Mouse (Mus musculus) thymus, postnatal 14 days (tissue): ENCODE data around the gene Tmem14a.
"Not testable (repeated sequence)": the region's sequence is repeated elsewhere in the genome, so short reads cannot be mapped to it uniquely, and the experiment has no call there.

ENCODE experiments used
- DNase-seq: peaks from one replicate; pipeline ENCODE4 v3.0.0; 2021

The Tmem14a gene

DNA sequence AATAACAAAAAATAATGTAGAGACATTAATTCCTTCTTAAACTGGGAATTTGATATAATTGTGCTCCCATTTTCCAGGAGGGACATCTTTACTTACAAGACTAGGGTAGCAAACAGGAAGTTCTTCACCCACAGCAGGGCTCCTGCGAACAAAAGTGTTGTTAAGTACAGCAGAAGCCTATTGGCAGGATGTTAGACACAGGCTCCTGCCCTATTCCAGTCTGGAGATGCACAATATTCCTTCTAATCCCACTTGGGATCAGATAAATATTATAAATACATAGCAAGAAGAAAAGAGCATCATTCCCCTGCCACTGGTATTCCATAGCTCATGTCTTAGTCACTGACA, 34.9 kb downstream of the Tmem14a start:
- DNase-seq, result no peak

DNA sequence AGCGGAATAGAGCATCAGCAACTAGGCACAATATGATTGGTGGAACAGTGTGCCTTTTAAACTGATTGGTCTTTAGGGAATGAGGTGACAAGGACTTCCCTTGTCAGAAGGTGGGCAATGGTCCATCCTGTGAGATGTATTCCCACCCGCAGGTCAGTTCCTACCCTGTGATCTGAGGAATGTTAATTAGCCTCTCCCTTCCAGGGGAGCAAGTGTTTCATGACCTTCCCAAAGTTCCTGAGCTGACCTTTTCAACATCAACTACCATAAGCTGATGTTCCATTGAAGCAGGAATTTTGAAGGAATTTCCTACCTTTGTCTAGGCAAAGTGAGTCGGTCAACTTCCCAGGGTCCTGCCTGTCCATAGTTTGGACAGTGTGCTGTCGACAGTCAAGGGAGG, 35.5 kb downstream of the Tmem14a start:
- DNase-seq, result no peak

DNA sequence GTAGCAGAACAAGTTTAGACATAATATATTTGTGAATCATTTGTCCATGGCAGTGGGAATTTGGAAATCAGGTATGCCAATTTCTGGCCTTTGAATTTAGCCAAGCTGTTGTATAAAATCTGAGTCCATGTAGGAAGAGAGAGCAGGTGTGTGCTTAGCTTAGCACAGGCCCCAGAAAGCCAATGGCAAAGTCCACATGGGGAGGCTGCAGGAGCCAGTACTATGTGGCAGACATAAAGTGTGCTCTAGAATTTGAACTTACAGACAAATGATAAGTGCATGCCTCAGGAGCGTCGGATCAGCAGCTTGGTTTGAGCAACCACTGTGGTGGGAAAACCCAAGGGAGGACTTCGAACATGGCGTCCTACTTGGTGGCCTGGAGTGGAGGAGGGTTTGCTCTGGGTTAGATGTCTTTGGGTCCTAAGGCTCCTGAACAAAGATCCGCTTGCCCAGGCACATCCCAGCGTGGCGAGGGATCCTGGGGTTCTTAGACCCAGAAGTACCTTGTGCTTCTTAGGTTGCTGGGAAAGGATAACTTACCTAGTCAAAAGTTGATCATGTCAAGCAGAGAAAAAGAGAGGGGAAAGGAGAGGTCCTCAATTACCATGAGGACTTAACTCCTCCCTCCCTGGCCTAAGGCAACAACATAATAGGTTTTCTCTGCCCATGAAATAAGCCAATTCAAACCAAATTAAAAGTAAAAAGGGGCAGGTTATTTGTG, 37.4 kb downstream of the Tmem14a start:
- DNase-seq, result no peak

DNA sequence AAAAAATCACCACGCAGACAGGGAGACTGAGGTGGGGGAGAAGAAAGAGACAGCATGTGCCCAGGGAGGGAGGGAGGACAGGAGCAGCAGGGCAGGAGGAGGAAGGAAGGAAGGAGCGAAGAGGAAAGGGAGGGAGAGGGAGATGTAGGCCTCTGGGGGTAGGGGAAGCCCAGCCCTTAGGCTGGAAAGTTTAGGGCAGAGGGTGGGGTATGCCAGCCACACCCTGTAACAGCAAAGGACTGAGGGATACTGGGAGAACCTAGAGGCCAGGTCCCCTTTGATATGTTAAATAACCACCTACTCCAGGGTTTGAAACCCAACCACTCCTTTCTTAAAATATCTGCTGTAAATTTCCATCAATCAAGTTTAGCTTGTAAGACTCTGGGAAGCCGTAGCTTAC, 38.0 kb downstream of the Tmem14a start:
- no peak for DNase-seq

DNA sequence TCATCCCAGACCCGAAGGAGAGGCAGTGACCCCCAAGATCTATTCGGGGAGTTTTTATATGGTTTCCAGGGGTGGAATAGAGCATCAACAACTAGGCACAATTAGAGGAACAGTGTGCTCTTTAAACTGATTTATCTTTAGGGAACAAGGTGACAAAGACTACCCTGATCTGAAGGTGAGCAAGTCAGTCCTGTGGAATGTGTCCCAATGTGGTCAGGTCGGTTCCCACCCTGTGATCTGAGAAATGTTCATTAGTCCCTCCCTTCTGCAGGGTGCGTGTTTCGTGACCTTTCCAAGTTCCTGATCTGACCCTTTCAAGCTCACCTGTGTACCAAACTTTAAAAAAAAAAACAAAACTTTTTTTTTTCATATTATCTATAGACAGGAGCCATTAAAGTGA, 38.5 kb downstream of the Tmem14a start:
- DNase-seq, result no peak

DNA sequence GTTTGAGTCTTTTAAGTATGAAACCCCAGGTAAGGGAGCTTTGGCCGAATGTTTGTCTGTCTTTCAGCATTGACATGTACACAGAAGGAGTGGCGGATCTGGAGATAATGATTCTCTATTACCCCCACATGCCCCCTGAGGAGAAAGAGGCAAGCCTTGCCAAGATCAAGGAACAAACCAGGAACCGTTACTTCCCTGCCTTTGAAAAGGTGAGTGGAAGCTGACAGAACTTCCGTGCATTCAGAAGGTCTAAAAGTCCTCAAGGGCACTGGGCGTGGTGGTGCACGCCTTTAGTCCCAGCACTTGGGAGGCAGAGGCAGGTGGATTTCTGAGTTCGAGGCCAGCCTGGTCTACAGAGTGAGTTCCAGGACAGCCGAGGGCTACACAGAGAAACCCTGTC, 41.6 kb downstream of the Tmem14a start:
- not testable (repeated sequence) for DNase-seq

DNA sequence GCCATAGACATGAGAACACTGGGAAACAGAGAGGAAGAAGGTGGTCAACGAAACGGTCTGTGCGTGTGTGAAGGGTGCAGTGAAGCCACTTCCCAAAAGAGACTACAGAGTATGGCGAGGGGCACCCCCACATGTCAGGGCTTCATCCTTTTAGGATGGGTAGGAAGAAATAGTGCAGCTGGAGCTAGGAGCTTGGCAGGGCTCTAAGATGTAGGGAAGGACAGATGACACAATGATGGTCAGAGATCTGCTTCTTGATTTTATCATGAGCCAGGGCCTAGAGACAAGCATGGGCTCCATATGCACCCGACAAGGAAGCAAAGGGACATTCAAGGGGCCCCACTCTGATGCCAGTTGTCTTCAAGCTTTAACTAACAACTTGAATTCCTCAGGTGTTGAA, 44.0 kb downstream of the Tmem14a start:
- no peak for DNase-seq

DNA sequence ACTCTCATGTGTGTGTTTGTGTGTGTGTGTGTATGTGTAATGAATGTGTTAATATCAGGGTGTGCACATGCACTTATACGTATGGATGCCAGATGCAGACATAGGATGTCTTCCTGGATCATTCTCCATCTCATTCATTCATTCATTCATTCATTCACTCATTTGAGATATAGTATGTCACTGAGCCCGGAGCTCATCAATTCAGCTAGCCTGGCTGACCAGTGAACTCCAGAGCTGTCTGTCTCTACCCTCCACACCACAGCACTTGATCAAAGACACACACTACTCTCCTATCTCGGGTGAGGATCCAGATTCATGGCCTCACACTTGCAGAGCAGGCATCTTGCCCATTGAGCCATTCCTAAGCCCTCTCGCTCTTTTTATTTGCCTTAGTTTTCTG, 45.6 kb downstream of the Tmem14a start:
- no peak for DNase-seq

DNA sequence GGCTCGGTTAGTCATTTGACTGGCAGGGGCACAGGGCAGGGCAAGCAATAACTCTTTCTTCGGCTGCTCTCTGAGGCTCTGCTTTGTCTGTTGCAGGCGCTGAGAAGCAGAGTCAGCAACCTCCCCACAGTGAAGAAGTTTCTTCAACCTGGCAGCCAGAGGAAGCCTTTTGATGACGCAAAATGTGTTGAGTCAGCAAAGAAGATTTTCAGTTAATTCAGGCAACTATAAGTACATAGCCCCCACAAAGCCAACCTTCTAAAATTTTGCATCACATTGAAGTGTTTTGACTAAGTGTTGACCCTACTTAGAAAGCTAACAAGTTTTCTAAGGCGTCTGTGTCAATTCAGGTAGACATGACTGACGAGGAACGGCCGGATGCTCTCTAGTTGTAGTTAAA, 46.4 kb downstream of the Tmem14a start:
- DNase-seq, result no peak

DNA sequence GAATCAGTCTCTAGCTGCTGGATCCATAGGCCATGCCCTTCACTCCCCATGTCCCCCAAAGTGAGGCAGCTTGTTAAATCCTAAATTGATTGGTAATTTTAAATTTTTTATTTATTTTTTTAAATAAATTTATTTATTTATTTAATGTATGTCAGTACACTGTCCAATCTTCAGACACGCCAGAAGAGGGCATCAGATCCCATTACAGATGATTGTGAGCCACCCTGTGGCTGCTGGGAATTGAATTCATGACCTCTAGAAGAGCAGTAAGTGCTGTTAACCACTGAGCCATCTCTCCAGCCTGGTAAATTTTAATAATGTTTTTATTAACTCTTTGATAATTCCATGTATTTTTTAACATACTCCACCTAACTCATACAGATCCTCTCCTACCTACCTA, 48.4 kb downstream of the Tmem14a start:
- DNase-seq, result no peak

DNA sequence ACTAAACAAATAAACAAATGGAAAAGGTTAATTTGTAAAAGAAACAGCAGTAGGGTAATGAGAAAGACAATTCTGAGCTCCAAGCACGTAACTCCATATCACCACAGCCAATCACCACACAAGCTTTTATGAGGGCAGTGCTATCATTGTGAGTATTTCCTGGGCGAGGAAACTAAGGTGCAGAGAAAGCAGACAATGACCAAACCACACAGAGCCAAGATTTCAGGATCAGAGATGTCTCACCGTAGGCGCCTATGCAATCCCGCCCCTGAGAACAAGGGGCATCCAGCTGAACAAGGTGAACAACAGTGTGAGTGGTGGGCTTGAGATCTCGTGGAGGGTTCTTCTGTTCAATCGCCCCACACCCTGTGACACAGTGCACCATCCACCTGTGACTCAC, 49.1 kb downstream of the Tmem14a start:
- DNase-seq, result not testable (repeated sequence)

DNA sequence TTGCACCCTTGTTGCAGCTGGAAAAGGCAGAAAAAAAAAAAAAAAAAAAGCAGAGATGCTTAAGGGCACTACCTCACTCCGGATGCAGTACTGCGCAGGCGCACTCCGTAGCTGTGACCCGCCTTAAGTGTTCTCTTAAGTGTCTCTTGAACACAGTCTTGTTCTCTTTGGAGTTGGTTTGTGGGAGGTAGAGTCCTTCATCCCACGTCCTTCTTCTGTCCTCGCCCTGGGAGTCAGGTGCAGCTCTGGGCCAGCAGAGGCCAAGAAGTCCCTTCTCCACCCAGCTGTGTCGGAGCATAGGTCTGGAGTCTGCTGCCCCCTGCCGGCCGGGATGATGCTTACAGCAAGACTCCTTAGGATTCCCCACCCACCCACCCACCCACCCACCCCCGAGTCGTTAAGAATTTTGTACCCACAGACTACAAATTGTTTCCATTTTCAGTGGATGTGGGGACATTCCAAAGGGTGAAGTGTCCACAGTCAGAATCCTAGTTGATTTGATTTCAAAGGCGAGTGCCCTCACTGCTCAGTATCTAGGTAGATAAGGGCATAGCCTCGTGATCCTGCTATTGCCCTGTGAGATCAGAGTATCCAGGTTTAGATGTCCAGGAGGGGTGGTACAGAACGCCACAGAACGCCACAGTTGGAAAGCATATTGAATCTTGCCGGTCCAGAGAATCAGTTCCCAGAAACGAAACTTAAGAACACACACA, 53.1 kb downstream of the Tmem14a start:
- DNase-seq, result peak; percentile 85

DNA sequence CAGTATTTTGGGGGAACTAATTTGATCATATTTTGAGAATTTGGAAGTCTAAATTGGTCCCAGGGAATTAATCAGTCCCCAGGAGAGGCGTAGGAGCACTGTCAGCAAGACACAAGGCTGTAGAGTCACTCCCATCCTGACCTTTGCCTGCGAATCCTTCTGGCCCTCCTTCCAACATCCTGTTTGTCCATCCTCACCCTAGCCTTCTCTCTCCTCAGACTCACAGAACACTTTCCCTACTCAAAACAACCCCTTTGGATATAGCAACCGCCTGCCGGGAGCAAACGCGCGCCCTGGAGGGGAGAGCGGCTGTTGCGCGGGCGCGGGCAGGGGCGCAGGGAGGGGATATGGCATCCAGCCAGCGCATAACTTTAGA, 53.7 kb downstream of the Tmem14a start:
- DNase-seq, result peak; percentile 36

DNA sequence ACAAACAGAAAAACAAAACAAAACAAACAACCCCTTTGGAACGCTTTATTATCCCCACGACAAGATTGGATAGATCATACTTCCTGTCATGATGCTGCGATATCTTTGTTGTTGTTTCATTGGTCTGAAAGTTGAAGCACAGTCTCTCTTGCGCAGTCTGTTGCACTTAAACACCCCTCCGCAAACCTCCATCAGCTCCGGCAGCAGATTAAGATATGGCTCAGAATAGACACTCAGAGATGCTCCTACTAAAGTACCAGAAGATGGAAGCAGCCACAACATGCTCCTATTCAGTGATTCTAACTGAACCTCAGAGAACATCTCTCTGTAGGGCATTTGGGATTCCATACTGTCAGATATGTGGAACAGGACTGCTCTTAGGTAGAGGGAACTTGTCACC, 54.7 kb downstream of the Tmem14a start:
- DNase-seq, result no peak

DNA sequence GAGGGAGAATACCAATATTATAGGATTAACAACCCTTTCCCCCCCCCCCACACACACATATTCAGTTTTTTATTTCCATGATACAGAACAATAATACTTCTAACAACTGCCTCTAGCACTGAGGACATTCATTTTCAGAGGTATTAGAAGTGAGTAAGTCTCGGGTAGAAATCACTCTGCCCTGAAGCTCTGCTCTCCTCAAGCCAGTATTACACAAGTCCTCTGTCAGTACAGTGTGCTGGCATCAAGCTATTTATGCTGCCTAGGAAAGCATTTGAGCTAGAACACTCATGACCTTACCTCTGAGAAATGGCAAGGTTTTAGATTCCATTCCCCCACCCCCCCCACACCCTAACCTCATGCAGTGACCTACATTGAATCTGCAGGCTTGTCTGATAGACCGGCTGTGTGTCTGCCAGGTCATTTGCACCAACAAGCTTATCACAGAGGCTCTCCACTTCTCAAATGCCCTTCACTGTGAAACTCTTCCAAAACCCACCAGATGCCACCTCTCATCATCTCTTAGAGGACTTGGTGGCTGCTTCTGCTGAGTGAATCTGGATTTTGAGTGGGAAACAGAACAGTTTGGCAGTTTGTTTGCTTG, 56.2 kb downstream of the Tmem14a start:
- no peak for DNase-seq

DNA sequence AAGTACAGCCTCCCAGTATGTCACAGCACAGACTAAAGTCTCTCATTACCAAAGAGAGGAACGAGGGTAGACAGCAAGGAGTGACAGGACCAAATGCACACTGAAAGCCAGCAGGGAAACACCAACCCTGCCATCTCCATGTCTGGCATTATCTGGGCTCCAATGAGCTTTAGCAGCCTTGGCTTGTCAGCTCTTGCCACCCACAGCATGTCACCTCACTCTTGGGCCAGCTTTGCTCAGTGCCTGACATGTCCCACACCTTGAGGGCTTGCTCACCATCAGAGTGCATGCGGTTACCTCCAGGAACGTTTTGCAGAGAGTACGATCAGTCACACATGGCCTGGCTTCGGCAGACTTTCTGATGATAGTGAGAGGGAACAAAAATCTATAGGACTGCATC, 57.0 kb downstream of the Tmem14a start:
- not testable (repeated sequence) for DNase-seq

DNA sequence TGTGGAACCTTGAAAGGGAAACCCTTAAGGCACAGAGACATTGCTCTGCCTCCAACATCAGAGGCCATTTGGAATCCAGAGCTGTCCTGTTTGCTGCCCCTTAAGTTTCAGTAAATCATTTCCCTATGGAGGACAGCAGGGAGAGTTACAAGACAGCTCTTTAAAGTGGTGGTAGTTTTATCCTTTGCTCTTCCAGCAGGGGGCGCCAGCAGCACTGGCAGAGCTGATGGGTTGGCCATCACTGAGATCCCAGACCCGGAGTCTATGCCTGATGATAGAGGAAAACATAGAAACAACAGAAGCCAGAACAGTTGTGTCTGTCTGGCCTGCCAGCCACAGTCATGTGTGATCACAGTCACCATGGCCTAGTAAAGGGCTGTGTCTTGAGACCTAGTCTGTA, 57.8 kb downstream of the Tmem14a start:
- DNase-seq, result not testable (repeated sequence)
